Mouse (Mus musculus) erythroblast, embryonic 14.5 days (primary cell): ENCODE measurements around the gene Ceacam2.
"Not testable (repeated sequence)": the region's sequence is repeated elsewhere in the genome, so short reads cannot be mapped to it uniquely, and the experiment has no call there.

Experiments used
- GATA1 ChIP-seq: IDR thresholded peaks from 2 replicates; pipeline ENCODE4 v1.6.1; 2012; ENCODE audit warnings: low read length, inconsistent platforms, mixed read lengths
- TAL1 ChIP-seq: IDR thresholded peaks from 3 replicates; pipeline ENCODE4 v1.6.1; 2012; ENCODE audit warnings: low read length, inconsistent platforms, mixed read lengths

DNA sequence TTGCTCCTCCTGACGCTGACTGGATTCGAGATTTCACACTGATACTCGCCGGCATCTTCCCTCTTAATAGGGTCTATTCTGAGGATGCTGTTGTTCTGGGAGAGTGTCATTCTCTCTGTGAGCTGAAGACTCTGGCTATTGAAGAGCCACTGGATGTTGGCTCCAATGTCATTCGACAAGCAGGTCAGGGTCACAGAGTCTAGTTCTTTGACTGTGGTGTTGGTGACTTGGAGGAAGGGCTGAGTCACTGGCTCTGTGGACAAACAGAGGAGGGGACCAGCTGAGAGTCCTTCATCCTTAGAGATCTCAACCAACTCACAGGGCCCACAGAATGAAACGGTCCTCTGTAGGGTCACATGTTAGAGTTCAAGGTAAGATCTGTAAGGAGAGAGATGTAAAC lies 67.8 kb downstream of the Ceacam2 start:
- TF ChIP-seq TAL1, GATA1: not testable (repeated sequence)
